In the genomic region with DNA sequence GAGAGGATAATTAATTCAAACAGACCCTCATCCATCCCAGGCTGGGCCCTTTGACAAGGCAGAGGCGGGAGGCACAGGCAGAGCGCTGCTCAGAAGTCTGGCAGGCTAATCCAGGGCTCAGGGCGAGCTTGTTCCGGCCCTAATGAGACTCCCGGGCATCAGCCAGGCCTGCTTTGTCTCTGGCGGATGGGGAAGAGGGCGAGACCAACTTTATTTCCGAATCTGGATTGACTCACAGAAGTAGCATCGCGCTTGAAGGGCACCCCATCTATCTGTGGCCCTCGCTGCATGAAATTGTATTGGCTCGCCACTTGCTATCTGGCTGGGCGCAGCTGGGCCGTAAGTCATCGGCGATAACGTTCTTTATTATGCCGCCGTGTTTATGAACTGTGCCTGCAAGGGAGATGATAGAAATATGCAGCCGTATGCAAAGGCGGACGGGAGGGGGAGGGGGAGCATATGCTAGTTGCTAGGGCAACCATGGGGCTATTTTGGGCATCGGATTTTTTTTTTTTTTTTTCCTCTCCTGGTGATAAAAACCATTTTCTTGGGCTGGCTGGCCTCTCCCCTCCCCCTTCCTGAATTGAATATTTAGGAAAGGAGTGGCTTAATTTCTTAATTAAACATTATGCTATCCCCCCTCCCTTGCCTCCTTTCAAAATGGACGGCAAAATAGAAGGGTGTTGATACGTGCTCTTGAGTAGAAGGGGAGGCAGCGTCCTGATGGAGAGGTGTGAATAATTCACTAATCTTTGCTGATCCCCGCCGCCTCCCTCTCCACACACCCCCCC, we compare ENCODE assay signal across 8 mouse cellular contexts.
DNase-seq lines count a peak whose midpoint lies in the region; ATAC-seq lines count a peak whose summit lies in the region.

No protein-coding gene starts in this region.

- H3K9me3 ChIP-seq in embryonic facial prominence, embryonic 13.5 days: no peaks in the 10 kb centered on the region
- H3K9me3 ChIP-seq in heart, embryonic 16.5 days (replicated peaks; ENCODE audit: control insufficient read depth, low read length): peaks cover 6% of the 10 kb centered on the region; the same call in 1 of the 2 replicates
- H3K9me3 ChIP-seq in liver, embryonic 16.5 days (replicated peaks; ENCODE audit: control insufficient read depth, low read length): no peaks in the 10 kb centered on the region
- no peaks in the 10 kb centered on the region for H3K9me3 ChIP-seq in neural tube, embryonic 15.5 days (replicated peaks)

- peaks cover 50% of the 10 kb centered on the region for H3K4me1 ChIP-seq in embryonic facial prominence, embryonic 13.5 days
- H3K4me1 ChIP-seq in heart, embryonic 16.5 days (ENCODE audit: control insufficient read depth, insufficient read depth, low read length): peaks cover 11% of the 10 kb centered on the region
- peaks cover 4% of the 10 kb centered on the region for H3K4me1 ChIP-seq in liver, embryonic 16.5 days (ENCODE audit: control insufficient read depth, low read depth, low read length)
- H3K4me1 ChIP-seq in neural tube, embryonic 15.5 days: peaks cover 50% of the 10 kb centered on the region

- DNase-seq in urinary bladder, postnatal 14 days (ENCODE audit: low spot score): peak; percentile 18
- no peak for DNase-seq in urinary bladder, postnatal 25 days (ENCODE audit: low spot score)
- DNase-seq in kidney, postnatal 4 days: peak; percentile 59 to 74
- no peak for DNase-seq in urinary bladder, adult 2 months (ENCODE audit: low spot score)

- H3K4me3 ChIP-seq in embryonic facial prominence, embryonic 13.5 days: peak overlapping the region; percentile 38
- peak overlapping the region; percentile 46 for H3K4me3 ChIP-seq in heart, embryonic 16.5 days (ENCODE audit: low read length)
- H3K4me3 ChIP-seq in liver, embryonic 16.5 days (ENCODE audit: low read depth, low read length): no peak overlapping the region
- H3K4me3 ChIP-seq in neural tube, embryonic 15.5 days (replicated peaks): peak overlapping the region; percentile 26

- peaks cover 22% of the 10 kb centered on the region for H3K27me3 ChIP-seq in embryonic facial prominence, embryonic 13.5 days
- H3K27me3 ChIP-seq in heart, embryonic 16.5 days (ENCODE audit: control insufficient read depth, insufficient read depth, low read length): peaks cover 42% of the 10 kb centered on the region
- peaks cover 58% of the 10 kb centered on the region for H3K27me3 ChIP-seq in liver, embryonic 16.5 days (ENCODE audit: control insufficient read depth, insufficient read depth, low read depth, low read length)
- H3K27me3 ChIP-seq in neural tube, embryonic 15.5 days (replicated peaks): peaks cover 9% of the 10 kb centered on the region

- H3K27ac ChIP-seq in embryonic facial prominence, embryonic 13.5 days: peak overlapping the region; percentile 73
- H3K27ac ChIP-seq in heart, embryonic 16.5 days (ENCODE audit: low read length): no peak overlapping the region
- no peak overlapping the region for H3K27ac ChIP-seq in liver, embryonic 16.5 days (ENCODE audit: low read length)
- H3K27ac ChIP-seq in neural tube, embryonic 15.5 days (replicated peaks): peak overlapping the region; percentile 90

- H3K36me3 ChIP-seq in embryonic facial prominence, embryonic 13.5 days: no peaks in the 10 kb centered on the region
- H3K36me3 ChIP-seq in heart, embryonic 16.5 days (ENCODE audit: control insufficient read depth, insufficient read depth): no peaks in the 10 kb centered on the region
- H3K36me3 ChIP-seq in liver, embryonic 16.5 days (ENCODE audit: control insufficient read depth, insufficient read depth): no peaks in the 10 kb centered on the region
- H3K36me3 ChIP-seq in neural tube, embryonic 15.5 days: no peaks in the 10 kb centered on the region

- H3K9ac ChIP-seq in embryonic facial prominence, embryonic 13.5 days: peak overlapping the region; percentile 64
- peak overlapping the region; percentile 52; the same call in 1 of the 2 replicates for H3K9ac ChIP-seq in heart, embryonic 16.5 days (ENCODE audit: low read length)
- no peak overlapping the region for H3K9ac ChIP-seq in liver, embryonic 16.5 days (ENCODE audit: low read depth, low read length)
- H3K9ac ChIP-seq in neural tube, embryonic 15.5 days (replicated peaks): 0 out of 2 replicates have a peak overlapping the region, but pooled peaks have one; percentile 21

- H3K4me2 ChIP-seq in embryonic facial prominence, embryonic 13.5 days: peak overlapping the region; percentile 72
- peak overlapping the region; percentile 74 for H3K4me2 ChIP-seq in heart, embryonic 16.5 days (ENCODE audit: low read depth, low read length)
- H3K4me2 ChIP-seq in liver, embryonic 16.5 days (ENCODE audit: low read depth, low read length): no peak overlapping the region
- H3K4me2 ChIP-seq in neural tube, embryonic 15.5 days: peak overlapping the region; percentile 59

- ATAC-seq in embryonic facial prominence, embryonic 13.5 days (ENCODE audit: insufficient number of reproducible peaks, insufficient read depth, low FRiP score, low TSS enrichment, low read depth): no peak
- ATAC-seq in heart, embryonic 16.5 days (replicated peaks; ENCODE audit: extremely low read depth, insufficient read depth, low FRiP score): peak; percentile 41; the same call in 1 of the 2 replicates
- ATAC-seq in liver, embryonic 16.5 days (ENCODE audit: low read depth): peak; percentile 71
- ATAC-seq in neural tube, embryonic 15.5 days (ENCODE audit: low FRiP score): peak; percentile 80

- under 1% methylated on average over 28 of the region's 28 CpGs for WGBS in embryonic facial prominence, embryonic 13.5 days
- 2% methylated on average over 28 of the region's 28 CpGs for WGBS in heart, embryonic 16.5 days
- under 1% methylated on average over 28 of the region's 28 CpGs for WGBS in liver, embryonic 16.5 days (ENCODE audit: insufficient replicate concordance)
- WGBS in neural tube, embryonic 15.5 days: under 1% methylated on average over 28 of the region's 28 CpGs

Comparison
In these comparisons a context has a peak if more than half of its experiments do, and no peak if none do; other contexts are left out.
1. DNase-seq: peak in urinary bladder, postnatal 14 days (single experiment) and kidney, postnatal 4 days (2 of 2); none in urinary bladder, postnatal 25 days (single experiment) and urinary bladder, adult 2 months (single experiment).
2. H3K27ac ChIP-seq: peak in embryonic facial prominence, embryonic 13.5 days (single experiment) and neural tube, embryonic 15.5 days (single experiment); none in heart, embryonic 16.5 days (single experiment) and liver, embryonic 16.5 days (single experiment).